In genomic region chr17:86937064-86937463, GRCm38 (mm10) we compare ENCODE assay signal across 10 mouse cellular contexts. TPM values are rescaled to one million over a fixed set of nuclear protein-coding genes. Genes with fewer than 3 reads are reported as not detected.
DNase-seq lines count a peak whose midpoint lies in the region; ATAC-seq and TF ChIP-seq lines count a peak whose summit lies in the region.
"Had no signal": no experiment of that assay in that cellular context is flagged by ENCODE, and none has a peak within 500 bp of the region (broad histone marks: within the 10 kb centered on the region; RNA-seq: fewer than 3 reads in every experiment).

No protein-coding gene starts in this region.

- H3K4me1 ChIP-seq in intestine, embryonic 14.5 days (replicated peaks; ENCODE audit: control insufficient read depth, insufficient read depth, low read length), result peaks cover 13% of the 10 kb centered on the region
- 0 out of 2 replicates have a peak, but pooled peaks cover 4% of the 10 kb centered on the region for H3K4me1 ChIP-seq in intestine, postnatal 0 days (replicated peaks; ENCODE audit: control insufficient read depth, insufficient read depth, low read length)
- peaks cover 20% of the 10 kb centered on the region for H3K4me1 ChIP-seq in embryonic facial prominence, embryonic 13.5 days
- peaks cover 16% of the 10 kb centered on the region for H3K4me1 ChIP-seq in hindbrain, embryonic 16.5 days (ENCODE audit: control insufficient read depth, insufficient read depth, low read depth, low read length)
- H3K4me1 ChIP-seq in neural tube, embryonic 12.5 days, result peaks cover 20% of the 10 kb centered on the region

- peak overlapping the region; percentile 68 for H3K4me2 ChIP-seq in intestine, embryonic 14.5 days (ENCODE audit: low read length)
- no peak overlapping the region for H3K4me2 ChIP-seq in intestine, postnatal 0 days (replicated peaks; ENCODE audit: low read depth)
- peak overlapping the region; percentile 70 for H3K4me2 ChIP-seq in embryonic facial prominence, embryonic 13.5 days
- H3K4me2 ChIP-seq in hindbrain, embryonic 16.5 days (ENCODE audit: low read length), result peak overlapping the region; percentile 87
- H3K4me2 ChIP-seq in neural tube, embryonic 12.5 days (replicated peaks), result peak overlapping the region; percentile 62

- DNase-seq in intestine, embryonic 14.5 days (ENCODE audit: low spot score), result no peak
- no peak for DNase-seq in yolk sac, embryonic 10.5 days (ENCODE audit: low spot score)
- no peak for DNase-seq in left cerebral cortex, adult 11 months (ENCODE audit: low spot score)
- no peak for DNase-seq in left cerebral cortex, postnatal 4 days

- no peak overlapping the region for H3K9ac ChIP-seq in intestine, embryonic 14.5 days (ENCODE audit: low read length)
- H3K9ac ChIP-seq in intestine, postnatal 0 days (ENCODE audit: low read depth, low read length), result no peak overlapping the region
- H3K9ac ChIP-seq in embryonic facial prominence, embryonic 13.5 days, result no peak overlapping the region
- H3K9ac ChIP-seq in hindbrain, embryonic 16.5 days (ENCODE audit: low read depth, low read length), result peak overlapping the region; percentile 56; the same call in 1 of the 2 replicates
- H3K9ac ChIP-seq in neural tube, embryonic 12.5 days, result no peak overlapping the region

- no peak for TF ChIP-seq CTCF in intestine, postnatal 0 days (IDR thresholded peaks at IDR 0.05; ENCODE audit: low read depth)

- WGBS in intestine, embryonic 14.5 days, result 68% methylated on average over 2 of the region's 2 CpGs
- WGBS in intestine, postnatal 0 days, result 52% methylated on average over 2 of the region's 2 CpGs
- 61% methylated on average over 2 of the region's 2 CpGs for WGBS in embryonic facial prominence, embryonic 13.5 days
- WGBS in hindbrain, embryonic 16.5 days, result 75% methylated on average over 2 of the region's 2 CpGs
- WGBS in neural tube, embryonic 12.5 days, result 75% methylated on average over 2 of the region's 2 CpGs

- intact Hi-C loops in left cerebral cortex, postnatal 4 days (cut with DNase I), result no loop called here

- H3K4me3 ChIP-seq in intestine, embryonic 14.5 days (ENCODE audit: low read depth, low read length), result peak overlapping the region; percentile 34; the same call in 1 of the 2 replicates
- no peak overlapping the region for H3K4me3 ChIP-seq in intestine, postnatal 0 days (ENCODE audit: low read depth, low read length)
- peak overlapping the region; percentile 48 for H3K4me3 ChIP-seq in embryonic facial prominence, embryonic 13.5 days
- no peak overlapping the region; the same call in 1 of the 2 replicates for H3K4me3 ChIP-seq in hindbrain, embryonic 16.5 days (ENCODE audit: low read length)
- no peak overlapping the region; the same call in 1 of the 2 replicates for H3K4me3 ChIP-seq in neural tube, embryonic 12.5 days

- no peaks in the 10 kb centered on the region for H3K36me3 ChIP-seq in intestine, embryonic 14.5 days (ENCODE audit: control insufficient read depth, insufficient read depth, low read length)
- no peaks in the 10 kb centered on the region for H3K36me3 ChIP-seq in intestine, postnatal 0 days (ENCODE audit: control insufficient read depth, insufficient read depth)
- no peaks in the 10 kb centered on the region for H3K36me3 ChIP-seq in embryonic facial prominence, embryonic 13.5 days
- H3K36me3 ChIP-seq in hindbrain, embryonic 16.5 days (ENCODE audit: control insufficient read depth, insufficient read depth, low read length), result no peaks in the 10 kb centered on the region
- H3K36me3 ChIP-seq in neural tube, embryonic 12.5 days, result no peaks in the 10 kb centered on the region

- no peaks in the 10 kb centered on the region for H3K9me3 ChIP-seq in intestine, embryonic 14.5 days (ENCODE audit: control insufficient read depth, low read length)
- H3K9me3 ChIP-seq in intestine, postnatal 0 days (ENCODE audit: control insufficient read depth), result no peaks in the 10 kb centered on the region
- no peaks in the 10 kb centered on the region for H3K9me3 ChIP-seq in embryonic facial prominence, embryonic 13.5 days
- H3K9me3 ChIP-seq in hindbrain, embryonic 16.5 days (ENCODE audit: control insufficient read depth, low read length), result no peaks in the 10 kb centered on the region
- no peaks in the 10 kb centered on the region for H3K9me3 ChIP-seq in neural tube, embryonic 12.5 days

- no peak for ATAC-seq in intestine, embryonic 14.5 days (replicated peaks; ENCODE audit: low FRiP score, low TSS enrichment, low read depth)
- ATAC-seq in intestine, postnatal 0 days, result no peak
- ATAC-seq in embryonic facial prominence, embryonic 13.5 days (ENCODE audit: insufficient number of reproducible peaks, insufficient read depth, low FRiP score, low TSS enrichment, low read depth), result no peak
- ATAC-seq in hindbrain, embryonic 16.5 days, result no peak; the same call in 1 of the 2 replicates
- ATAC-seq in neural tube, embryonic 12.5 days (ENCODE audit: low FRiP score, low read depth), result no peak

- H3K27me3 ChIP-seq in intestine, embryonic 14.5 days (replicated peaks; ENCODE audit: control insufficient read depth, insufficient read depth, low read length), result no peaks in the 10 kb centered on the region
- H3K27me3 ChIP-seq in intestine, postnatal 0 days (replicated peaks; ENCODE audit: control insufficient read depth, insufficient read depth, low read length), result no peaks in the 10 kb centered on the region
- H3K27me3 ChIP-seq in embryonic facial prominence, embryonic 13.5 days, result peaks cover 10% of the 10 kb centered on the region; the same call in 1 of the 2 replicates
- no peaks in the 10 kb centered on the region for H3K27me3 ChIP-seq in hindbrain, embryonic 16.5 days (replicated peaks; ENCODE audit: control insufficient read depth, insufficient read depth, low read length)
- H3K27me3 ChIP-seq in neural tube, embryonic 12.5 days (replicated peaks), result 0 out of 2 replicates have a peak, but pooled peaks cover 3% of the 10 kb centered on the region

- no peak overlapping the region for H3K27ac ChIP-seq in intestine, embryonic 14.5 days (ENCODE audit: low read depth)
- no peak overlapping the region for H3K27ac ChIP-seq in intestine, postnatal 0 days (ENCODE audit: low read depth, low read length)
- H3K27ac ChIP-seq in embryonic facial prominence, embryonic 13.5 days, result no peak overlapping the region
- peak overlapping the region; percentile 58 for H3K27ac ChIP-seq in hindbrain, embryonic 16.5 days (ENCODE audit: low read depth, low read length)
- H3K27ac ChIP-seq in neural tube, embryonic 12.5 days, result no peak overlapping the region

RNA-seq across cellular contexts. Expression of gene Atp6v1e2, which starts 10.6 kb away (rescaled TPM):
- not detected in 2 replicates for polyA plus RNA-seq in intestine, embryonic 14.5 days (2014; fragmentation: Nextera tagmentation; extraction: Ambion mirVana)
- not detected in 2 replicates for polyA plus RNA-seq in intestine, postnatal 0 days (2015; fragmentation: Nextera tagmentation; extraction: Ambion mirVana)
- polyA plus RNA-seq in embryonic facial prominence, embryonic 13.5 days (2015; fragmentation: Nextera tagmentation; extraction: Ambion mirVana), result not detected in 2 replicates
- polyA plus RNA-seq in hindbrain, embryonic 16.5 days (2015; fragmentation: Nextera tagmentation; extraction: Ambion mirVana), result 0.11 and 0.24 TPM in 2 replicates
- not detected in 2 replicates for polyA plus RNA-seq in neural tube, embryonic 12.5 days (2016; fragmentation: Nextera tagmentation; extraction: Ambion mirVana)
- not detected for total RNA-seq in left cerebral cortex, postnatal 4 days (2021)
- total RNA-seq: layer of hippocampus, adult 8-10 months had no signal
- polyA plus RNA-seq: liver, embryonic 16.5 days had no signal

RNA-seq across cellular contexts. Expression of gene Tmem247, which starts 19.9 kb away (rescaled TPM):
- polyA plus RNA-seq in intestine, embryonic 14.5 days (2014; fragmentation: Nextera tagmentation; extraction: Ambion mirVana), result not detected in 2 replicates
- polyA plus RNA-seq in intestine, postnatal 0 days (2015; fragmentation: Nextera tagmentation; extraction: Ambion mirVana), result not detected in 2 replicates
- polyA plus RNA-seq in embryonic facial prominence, embryonic 13.5 days (2015; fragmentation: Nextera tagmentation; extraction: Ambion mirVana), result not detected in 2 replicates
- not detected in 2 replicates for polyA plus RNA-seq in hindbrain, embryonic 16.5 days (2015; fragmentation: Nextera tagmentation; extraction: Ambion mirVana)
- not detected in 2 replicates for polyA plus RNA-seq in neural tube, embryonic 12.5 days (2016; fragmentation: Nextera tagmentation; extraction: Ambion mirVana)
- total RNA-seq in left cerebral cortex, postnatal 4 days (2021), result not detected
- total RNA-seq: layer of hippocampus, adult 8-10 months had no signal
- polyA plus RNA-seq: liver, embryonic 16.5 days had no signal

RNA-seq across cellular contexts. Expression of gene Rhoq, which starts 25.8 kb away (rescaled TPM):
- 18.6 and 18.7 TPM in 2 replicates for polyA plus RNA-seq in intestine, embryonic 14.5 days (2014; fragmentation: Nextera tagmentation; extraction: Ambion mirVana)
- polyA plus RNA-seq in intestine, postnatal 0 days (2015; fragmentation: Nextera tagmentation; extraction: Ambion mirVana), result 7.3 and 7.6 TPM in 2 replicates
- polyA plus RNA-seq in embryonic facial prominence, embryonic 13.5 days (2015; fragmentation: Nextera tagmentation; extraction: Ambion mirVana), result 18.2 and 22.5 TPM in 2 replicates
- 7.4 and 7.8 TPM in 2 replicates for polyA plus RNA-seq in hindbrain, embryonic 16.5 days (2015; fragmentation: Nextera tagmentation; extraction: Ambion mirVana)
- 12.8 and 14.3 TPM in 2 replicates for polyA plus RNA-seq in neural tube, embryonic 12.5 days (2016; fragmentation: Nextera tagmentation; extraction: Ambion mirVana)
- total RNA-seq in left cerebral cortex, postnatal 4 days (2021), result 10 to 100 TPM; 26.3 to 30.1 TPM

Comparison
In these comparisons a context has a peak if more than half of its experiments do, and no peak if none do; other contexts are left out.
1. H3K4me3 ChIP-seq: peak in intestine, embryonic 14.5 days (single experiment) and embryonic facial prominence, embryonic 13.5 days (single experiment); none in intestine, postnatal 0 days (single experiment), hindbrain, embryonic 16.5 days (single experiment) and neural tube, embryonic 12.5 days (single experiment).